Mouse (Mus musculus) lung, postnatal 10 days (tissue): ENCODE results near the gene Kat2a.

Experiments
- DNase-seq: peaks from one replicate; pipeline ENCODE4 v3.0.0; 2021

The Kat2a gene

DNA sequence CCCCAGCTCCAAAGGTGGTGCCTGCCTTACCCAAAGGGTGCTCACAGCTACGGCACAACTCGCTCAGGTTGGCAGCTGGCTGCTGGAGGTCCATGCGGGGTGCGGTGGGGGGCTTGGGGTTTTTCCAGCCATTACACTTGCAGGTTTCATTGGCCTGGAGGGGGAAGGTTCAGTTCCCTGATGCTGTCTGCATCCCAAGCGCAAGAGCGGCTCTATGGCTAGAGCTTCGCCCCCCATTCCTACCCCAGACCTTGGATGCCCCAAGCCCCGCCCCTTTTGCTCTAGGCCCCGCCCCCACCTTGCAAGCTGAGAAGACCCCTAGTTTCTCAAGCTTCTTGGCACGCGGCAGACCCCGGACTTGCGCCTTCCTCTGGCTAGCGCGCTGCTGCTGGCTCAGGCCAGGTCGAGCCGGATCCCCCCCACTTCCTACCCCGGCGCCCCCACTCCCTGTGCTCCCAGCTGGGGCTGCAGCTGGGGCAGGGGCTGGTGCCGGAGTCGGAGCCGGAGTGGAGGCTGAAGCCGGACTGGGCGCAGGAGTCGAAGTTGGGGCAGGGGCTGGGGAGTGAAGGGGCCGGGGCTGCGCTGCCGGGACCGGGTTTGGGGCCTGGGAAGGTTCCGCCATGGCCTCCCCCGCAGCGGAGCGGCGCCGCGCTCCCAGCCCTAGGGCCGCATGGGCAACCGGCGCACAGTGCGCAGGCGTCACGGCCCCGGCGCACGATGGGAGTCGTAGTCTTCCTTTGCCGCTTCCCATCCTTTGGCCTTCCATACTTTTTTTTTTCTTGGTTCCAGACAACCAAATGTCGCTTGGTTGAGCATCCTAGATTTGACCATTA lies at the start of gene Kat2a:
TSS of gene Kat2a (minus strand) at position 683 of the 833 bp plus-strand sequence.
- DNase-seq = peak; percentile 90

DNA sequence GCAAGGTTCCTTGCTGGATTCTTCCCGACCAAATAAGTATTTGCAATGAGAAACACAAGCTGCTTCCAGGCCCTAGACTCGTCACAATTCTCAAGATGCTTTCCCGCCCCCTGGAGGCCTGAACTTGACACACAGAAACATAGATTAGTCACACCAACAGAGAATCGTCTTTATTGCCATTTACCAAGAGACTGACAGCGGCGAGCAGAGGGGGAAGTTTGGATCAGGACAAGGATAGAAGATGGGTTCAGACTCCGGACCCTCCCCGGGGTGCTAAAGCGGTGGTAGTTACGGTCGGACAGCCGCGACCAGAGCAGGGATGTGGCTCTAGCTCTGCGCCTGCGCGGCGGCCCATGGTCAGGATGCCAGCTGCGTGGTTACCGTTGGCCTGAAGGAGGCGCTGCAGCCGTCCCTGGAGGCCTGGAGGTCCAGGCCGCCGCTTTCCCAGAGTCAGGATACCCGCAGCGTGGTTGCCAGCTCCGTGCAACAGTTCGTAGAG lies 49.3 kb upstream of the Kat2a start:
- peak; percentile 93 for DNase-seq

DNA sequence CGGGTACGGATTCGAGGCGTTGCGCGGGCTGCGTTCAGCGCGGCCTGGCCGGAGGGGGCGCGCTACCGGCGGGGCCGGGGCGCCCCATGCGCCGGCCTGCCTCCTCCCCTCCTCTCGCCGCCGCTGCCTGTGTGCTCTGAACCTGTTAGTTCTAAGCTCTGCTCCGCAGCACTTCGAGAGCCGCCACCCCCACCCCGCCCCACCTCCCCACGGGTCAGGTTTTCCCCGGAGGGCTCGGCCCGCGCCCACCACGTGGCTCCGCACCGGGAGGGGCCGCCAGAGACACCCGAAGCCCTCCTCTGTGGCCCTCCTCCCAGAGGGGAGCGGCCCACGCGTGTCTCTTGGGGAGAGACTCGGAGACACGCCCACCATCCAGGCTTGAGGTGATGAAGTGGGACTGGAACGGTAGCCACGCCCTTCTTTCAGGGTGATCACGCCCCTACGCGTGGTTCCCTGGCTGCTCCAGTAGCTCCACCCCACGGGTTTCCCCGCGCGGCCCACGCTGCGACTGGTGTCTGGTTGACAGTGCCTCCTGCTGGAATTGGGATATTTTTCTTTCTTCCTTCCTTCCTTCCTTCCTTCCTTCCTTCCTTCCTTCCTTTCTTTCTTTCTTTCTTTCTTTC lies 47.5 kb upstream of the Kat2a start, which contains the start of gene Kcnh4:
TSS of gene Kcnh4 (minus strand) at position 332 of the 623 bp plus-strand sequence.
- DNase-seq = peak; percentile 71

DNA sequence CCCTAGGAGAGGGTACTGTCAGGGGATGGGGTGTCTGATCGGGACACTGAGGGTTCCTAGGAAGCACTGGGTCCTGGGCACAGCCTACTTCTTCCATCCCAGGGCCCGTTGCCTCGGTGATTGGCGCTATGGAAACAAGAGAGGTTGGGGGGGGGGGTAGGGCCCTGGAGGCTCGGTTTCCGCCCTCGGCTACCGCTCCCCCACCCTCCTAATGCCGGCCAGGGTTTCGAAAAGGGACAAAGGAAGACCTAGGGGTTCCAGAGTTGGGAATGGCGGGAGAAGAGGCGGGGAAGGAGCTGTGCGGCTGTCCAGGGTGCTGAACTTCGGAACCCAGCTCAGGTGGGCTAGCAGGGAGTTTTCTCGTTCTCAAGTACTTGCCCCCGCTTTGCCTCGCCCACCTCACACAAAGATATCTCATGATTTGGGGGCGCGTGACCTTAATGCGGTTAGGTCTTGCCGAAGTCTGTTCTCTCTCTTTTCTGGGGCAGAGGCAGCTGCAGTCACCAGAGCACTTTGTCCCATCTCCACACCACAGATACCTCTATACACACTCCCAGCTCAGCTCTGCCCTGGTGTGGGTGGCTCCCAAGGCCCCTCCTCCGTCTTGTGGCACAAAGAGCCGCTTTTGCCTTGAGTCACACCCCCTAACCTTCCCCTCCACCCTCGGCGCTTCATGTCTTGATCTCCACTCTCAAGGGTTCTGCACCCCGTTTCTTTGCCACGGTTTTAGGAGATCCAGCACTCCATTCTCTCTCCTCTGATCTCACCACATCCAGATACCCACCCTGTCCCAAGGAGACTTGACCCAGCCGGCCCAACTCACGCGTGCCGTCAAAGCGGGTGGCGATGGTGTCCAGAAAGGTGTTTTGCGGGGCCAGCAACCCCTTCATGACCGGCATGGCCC lies 46.7 kb upstream of the Kat2a start:
- DNase-seq = peak; percentile 64

DNA sequence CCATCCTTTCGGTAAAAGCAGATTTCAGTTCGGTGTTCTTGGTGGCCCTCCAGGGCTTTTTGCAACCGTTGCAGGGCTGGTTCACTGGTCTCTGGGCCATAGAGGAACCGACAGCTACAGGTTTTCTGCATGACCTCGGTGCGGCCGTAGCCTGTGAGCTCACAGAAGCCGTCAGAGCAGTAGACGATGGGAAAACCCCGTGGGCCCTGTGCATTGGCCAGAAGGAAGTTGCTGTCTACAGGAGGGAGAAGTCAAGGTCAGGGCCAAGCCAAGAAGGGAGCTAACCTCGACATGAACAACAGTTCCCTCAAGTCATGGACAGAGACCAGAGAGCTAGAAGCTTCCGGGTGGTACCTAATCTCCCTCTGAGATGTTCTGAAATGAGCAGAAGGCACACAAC lies 45.3 kb upstream of the Kat2a start:
- no peak for DNase-seq

DNA sequence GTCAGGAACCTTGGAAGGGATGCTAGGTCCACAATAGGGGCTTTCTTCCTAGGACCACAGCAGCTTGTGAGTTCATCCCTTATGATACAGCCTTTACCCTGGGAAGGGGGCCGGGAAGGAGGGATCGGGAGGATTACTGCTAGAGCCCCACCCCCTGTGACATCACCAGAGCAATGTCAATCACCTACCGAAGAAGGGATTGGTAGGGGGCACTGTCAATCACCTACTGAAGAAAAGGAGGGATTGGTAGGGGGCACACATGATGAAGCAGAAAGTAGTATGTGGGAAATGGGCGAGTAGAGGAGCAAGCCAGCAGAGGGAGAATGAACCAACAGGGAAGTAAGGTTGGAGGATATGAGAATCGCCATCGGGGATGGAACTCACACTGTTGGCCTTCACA lies 44.2 kb upstream of the Kat2a start:
- DNase-seq = no peak

DNA sequence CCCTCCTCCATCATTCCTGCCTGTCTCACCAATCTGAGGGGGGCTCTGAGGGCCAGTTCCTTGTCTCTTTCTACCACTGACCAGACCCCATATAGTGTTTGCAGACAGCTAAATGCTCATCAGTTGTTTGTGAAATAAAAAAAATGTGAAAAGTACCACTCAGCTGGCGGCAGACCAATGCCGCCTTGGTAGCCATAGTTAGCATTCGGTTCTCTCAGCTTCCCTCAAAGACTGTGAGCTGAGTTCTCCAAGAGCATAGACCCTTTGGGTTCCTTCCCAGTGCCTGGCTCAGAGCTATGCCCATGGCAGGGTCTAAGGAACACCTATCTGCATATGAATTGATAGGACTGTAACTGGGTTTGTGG lies 42.4 kb upstream of the Kat2a start:
- no peak for DNase-seq

DNA sequence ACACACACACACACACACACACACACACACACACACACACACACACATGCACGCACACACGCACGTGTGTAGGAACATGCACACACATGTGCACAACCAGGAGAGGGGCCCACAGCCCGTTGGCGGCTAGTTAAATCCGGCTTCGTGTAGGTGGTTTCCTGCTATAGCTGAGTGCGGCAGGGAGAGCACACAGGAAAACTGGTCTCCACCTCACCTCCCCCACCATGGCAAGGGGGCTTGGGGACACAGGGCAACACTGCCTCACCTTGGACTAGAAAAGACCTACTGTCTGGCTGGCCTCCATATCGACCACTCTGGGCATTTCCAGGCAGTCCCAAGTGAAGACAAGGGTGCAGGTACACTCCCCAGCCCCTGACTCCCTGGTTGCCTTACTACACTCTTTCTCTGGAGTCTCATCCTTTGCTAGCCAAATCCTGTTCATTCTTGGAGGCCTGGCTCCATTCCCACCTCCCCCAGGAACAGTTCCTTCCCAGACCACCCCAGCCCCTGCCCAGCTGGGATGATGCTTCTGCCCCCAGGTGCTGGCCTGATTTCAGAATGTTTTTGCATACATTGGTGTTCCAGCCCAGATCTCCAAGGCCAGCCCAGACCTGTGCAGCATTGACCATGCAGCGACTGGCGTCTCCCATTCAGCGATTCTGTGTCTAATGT lies 41.9 kb upstream of the Kat2a start:
- DNase-seq = no peak

- DNase-seq = no peak
Measured at GRCm38 (mm10) chr11:100752294-100752693, 40.0 kb upstream of the Kat2a start.

GRCm38 (mm10) chr11:100750127-100750526 lies 37.9 kb upstream of the Kat2a start:
- no peak for DNase-seq

GRCm38 (mm10) chr11:100749469-100749868 lies 37.2 kb upstream of the Kat2a start:
- DNase-seq = no peak

DNA sequence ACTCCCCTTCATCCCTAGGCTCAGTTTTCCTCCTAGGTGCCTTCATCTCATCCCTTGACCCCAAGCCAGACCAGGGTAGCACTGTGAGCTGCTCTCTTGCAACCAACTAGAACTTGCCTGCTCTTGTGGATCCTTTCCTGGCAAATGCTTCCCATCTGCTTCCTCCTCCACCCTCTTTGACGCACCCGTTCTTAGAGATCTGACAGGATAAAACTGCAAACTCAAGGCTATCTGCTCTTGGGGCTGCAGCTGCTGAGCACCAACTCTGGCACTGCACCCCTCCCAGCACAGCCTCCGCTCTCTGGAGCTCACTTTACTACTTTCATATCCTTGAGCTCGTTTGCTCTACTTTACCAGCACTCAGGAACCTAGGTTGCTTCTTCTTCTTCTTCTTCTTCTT lies 36.4 kb upstream of the Kat2a start:
- no peak for DNase-seq

DNA sequence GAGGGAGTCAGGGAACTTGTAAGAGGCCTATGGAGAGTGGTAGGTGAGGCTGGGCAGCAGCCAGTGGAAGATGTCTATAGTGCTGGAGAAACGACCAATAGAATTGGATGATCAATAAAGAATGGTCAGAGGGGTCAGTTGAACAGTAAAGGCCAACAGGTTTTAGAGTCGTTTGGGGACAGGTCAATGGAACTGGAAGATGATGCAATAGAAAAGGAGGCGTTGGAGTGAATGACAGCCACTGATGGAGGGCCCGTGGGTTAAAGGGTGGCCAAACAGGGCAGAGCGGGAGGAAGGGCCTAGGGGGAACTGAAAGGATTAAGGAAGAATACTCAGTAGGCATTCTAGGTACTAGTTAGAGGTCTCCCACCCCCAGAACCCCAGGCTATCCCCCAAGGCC lies 34.8 kb upstream of the Kat2a start:
- DNase-seq = no peak

DNA sequence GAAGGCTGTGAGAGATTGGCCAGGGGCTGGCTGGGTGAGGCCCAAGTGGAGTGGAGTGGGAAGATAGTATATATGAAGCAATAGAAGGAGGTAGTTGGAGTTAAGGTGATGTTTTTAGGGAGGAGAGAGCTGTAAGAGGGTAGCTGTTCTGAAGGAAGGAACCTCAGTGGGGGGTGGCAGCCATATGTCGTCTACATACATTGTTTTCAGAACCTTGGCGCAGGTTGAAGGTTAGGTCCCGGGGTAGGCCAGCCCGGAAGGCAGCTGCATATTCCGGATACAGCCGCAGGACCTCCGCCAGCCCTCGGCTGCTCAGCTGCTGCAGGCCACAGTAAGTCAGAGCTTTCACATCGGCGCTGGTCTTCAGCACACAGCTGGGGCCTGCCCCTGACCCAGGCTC lies 34.3 kb upstream of the Kat2a start:
- DNase-seq = no peak

DNA sequence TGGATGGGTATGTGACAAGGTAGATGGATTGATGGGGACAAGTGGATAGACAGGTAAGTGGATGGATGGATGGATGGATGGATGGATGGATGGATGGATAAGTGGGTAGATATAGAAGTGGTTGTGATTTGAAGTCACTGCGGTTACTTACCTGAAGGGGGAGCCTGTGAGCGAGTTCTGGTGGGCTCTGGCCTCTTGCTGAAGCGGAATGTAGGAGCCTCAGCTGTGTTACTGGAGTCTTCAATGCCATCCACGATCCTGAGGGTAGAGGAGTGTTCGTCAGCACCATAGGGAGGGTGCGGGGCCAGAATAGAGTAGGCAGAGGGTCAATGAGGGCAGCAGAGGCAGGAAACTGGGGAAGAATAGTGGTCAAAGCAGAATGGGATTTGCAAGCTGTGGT lies 32.8 kb upstream of the Kat2a start:
- DNase-seq = peak; percentile 70

DNA sequence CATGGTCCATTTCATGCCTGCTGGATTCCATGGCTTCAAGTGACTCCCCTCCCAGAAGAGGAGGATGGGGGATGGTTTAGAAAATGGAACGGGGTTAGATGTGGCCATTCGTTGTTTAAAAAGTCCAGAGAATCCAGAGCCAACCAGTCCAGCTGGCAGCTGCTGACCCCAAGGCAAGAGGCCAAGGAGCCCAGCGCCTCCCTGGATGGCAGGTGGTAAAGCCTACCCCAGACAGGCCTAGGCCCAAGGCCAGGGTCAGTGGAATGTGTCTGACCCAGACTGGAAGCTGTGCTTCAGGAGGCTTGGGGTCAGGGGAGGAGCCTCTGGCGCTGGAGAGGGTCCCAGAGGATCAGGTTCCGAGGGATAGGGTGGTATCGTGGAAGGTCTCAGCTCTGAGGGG lies 29.1 kb upstream of the Kat2a start:
- DNase-seq = peak; percentile 37

DNA sequence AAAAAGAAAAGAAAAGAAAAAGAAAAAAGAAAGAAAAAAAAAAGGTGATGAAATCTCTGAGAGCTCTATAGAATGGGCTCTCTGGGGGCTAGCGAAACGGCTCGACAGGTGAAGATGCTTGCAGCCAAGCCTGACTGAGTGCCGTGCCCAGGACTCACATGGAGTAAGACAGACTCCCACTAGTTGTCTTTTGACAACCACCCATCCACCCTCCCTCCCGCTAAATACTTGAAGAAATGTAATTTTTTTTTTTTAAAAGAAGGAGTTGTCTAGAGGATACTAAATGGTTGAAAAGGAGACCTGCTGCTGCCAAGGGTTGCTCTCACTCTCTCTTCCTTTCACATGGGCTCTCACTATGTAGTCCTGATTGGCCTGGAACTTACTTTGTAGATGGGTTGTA lies 26.5 kb upstream of the Kat2a start:
- DNase-seq = no peak

DNA sequence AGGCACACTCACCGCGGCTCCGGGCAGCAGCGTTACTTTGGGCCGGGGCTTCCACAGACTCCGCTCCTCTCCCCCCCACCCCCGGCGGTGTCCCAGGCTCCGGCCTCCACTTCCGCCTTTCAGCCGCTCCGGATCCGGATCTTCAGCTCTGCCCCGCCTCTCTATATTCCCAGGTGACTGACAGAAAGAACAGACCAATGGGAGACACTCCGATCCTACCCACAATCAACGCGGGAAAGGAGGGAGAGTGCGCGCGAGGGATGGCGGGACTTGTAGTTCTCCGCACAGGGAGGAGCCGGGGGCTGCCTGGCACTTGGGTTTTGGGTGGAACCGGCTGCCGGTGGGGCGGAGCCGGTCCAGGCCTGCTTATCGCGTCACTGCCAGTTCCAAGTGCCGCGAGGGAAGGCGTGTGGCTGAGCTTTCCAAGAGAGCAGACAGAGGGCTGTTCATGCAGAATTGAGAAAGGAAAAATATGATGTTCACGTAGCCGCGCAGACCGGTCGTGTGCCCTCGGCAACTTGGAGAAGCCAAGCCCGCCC lies 25.9 kb upstream of the Kat2a start, which contains the start of gene Rab5c:
TSS of gene Rab5c (minus strand) at position 150 of the 539 bp plus-strand sequence.
- DNase-seq = peak; percentile 100

DNA sequence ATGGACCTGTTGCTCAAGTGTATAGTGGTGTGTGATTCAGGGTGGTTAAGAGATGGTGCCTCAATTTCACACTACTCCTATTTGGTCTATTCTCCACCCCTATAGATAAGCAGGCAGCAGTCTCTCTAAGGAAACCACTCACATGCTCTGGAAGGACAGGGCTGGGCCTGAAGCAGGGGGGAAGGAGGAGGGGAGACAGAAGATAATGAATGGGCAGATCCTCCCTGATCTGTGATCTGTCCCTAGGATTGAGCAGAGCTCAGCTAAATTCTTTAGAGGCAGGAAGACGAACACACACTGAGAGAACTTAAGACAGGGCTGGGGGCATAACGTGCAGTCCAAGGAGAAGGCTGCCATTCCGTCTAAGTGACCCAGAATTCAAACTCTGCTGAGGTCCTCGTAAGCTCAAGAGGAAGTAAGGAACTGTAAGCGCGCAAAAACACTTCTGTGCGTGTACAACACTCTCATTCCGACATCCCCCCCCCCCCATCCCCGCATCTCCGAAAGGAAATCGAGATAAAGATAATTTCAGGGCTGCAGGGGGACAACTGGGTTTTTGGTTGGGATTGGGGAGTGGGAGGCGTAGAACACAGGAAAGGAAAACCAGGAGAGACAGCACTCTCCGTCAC lies 25.0 kb upstream of the Kat2a start:
- DNase-seq = no peak

DNA sequence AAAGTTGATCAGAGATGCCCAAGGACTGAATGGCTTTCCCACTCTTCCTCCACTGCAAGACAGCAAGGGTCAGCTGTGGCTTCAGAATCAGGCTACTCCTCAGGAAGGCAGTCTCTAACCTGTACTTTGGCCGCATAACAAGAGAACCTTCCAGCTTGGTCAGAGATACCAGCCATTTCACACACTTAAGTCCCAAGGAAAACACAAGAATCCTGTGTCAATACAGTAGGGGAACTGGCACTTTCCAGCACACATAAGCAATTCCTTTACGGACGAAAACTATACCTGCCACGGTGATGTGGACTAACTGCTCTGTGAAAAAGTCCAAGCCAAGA lies 24.4 kb upstream of the Kat2a start:
- DNase-seq = no peak

GRCm38 (mm10) chr11:100735954-100736745 lies 23.9 kb upstream of the Kat2a start:
- DNase-seq = no peak
